Mouse (Mus musculus): ENCODE measurements around the gene 9130213A22Rik. TPM values are rescaled to one million over a fixed set of nuclear protein-coding genes. Genes with fewer than 3 reads are reported as not detected.

Gene 9130213A22Rik
- polyA plus RNA-seq (2015; fragmentation: Nextera tagmentation; extraction: Ambion mirVana) = 0.41 and 0.60 TPM in 2 replicates

DNA sequence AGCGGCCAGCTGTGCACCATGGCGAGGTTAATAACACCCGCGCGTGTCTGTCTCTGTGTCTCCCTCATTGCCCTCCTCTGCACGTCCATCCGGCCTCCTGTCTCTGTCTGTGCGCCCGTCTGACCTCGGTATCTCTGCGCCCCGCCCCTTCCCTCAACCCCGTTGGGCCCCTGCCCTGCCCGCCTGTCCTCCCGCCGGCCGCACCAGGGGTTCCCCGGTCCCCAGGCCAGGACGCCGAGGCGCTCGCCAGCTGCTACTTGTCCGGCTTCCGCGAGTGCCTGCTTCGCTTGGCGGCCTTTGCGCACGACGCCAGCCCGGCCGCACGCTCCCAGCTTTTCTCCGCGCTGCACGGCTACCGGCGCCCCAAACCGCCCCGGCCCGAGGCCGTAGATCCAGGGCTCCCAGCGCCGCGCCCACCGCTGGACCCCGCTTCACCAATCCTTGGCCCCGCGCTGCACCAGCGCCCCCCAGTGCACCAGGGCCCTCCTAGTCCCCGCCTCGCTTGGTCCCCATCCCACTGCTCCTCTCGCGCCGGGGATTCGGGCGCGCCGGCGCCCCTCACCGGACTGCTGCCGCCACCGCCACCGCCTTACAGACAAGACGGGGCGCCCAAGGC, at the start of gene 9130213A22Rik:
9130213A22Rik (minus strand) TSS at position 254 of the 616 bp plus-strand sequence.
- 0 out of 2 replicates have a peak, but pooled peaks cover 7% of the 10 kb centered on the region for H3K27me3 ChIP-seq (replicated peaks)
- H3K4me2 ChIP-seq = peak within 1 kb of the TSS; percentile 98
- H3K4me3 ChIP-seq = peak within 1 kb of the TSS; percentile 89
- H3K9me3 ChIP-seq = no peaks in the 10 kb centered on the region
- WGBS = under 1% methylated on average over 66 of the region's 66 CpGs
- peak within 1 kb of the TSS; percentile 87 for H3K9ac ChIP-seq
- H3K27ac ChIP-seq (replicated peaks) = peak within 1 kb of the TSS; percentile 94
- H3K4me1 ChIP-seq = peaks cover 53% of the 10 kb centered on the region
- no peaks in the 10 kb centered on the region for H3K36me3 ChIP-seq
- peak; percentile 52 for ATAC-seq (ENCODE audit: extremely low read depth, insufficient number of reproducible peaks, low FRiP score, low TSS enrichment)

DNA sequence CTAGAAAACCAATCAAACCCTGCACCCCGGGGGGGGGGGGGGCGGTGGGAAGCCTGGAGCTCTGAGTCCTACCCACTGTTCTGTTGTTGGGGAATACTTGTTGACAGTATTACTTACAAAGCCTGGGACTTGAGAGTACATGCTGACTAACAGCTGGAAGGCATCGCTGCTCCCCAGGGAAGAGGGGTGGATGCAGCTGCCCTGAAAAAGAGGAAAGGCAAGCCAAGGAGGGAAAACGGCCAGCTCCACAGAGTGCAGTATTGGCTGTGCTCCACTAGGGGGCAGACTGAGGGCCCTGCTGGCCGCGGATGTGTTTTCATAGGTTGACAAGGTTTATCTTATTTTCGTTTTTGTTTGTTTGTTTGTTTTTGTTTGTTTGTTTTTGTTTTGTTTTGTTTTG, 49.2 kb upstream of the 9130213A22Rik start:
- Histone ChIP-seq H3K4me2 (no peak overlapping the region), H3K9me3 (no peaks in the 10 kb centered on the region), H3K4me1 (peaks cover 4% of the 10 kb centered on the region; the same call in 1 of the 2 replicates), H3K4me3 (no peak overlapping the region), H3K9ac (no peak overlapping the region), H3K36me3 (no peaks in the 10 kb centered on the region), H3K27me3 (replicated peaks) (peaks cover 22% of the 10 kb centered on the region), H3K27ac (replicated peaks) (no peak overlapping the region)
- ATAC-seq (ENCODE audit: extremely low read depth, insufficient number of reproducible peaks, low FRiP score, low TSS enrichment) = no peak
- WGBS = 29% methylated on average over 7 of the region's 7 CpGs

- Histone ChIP-seq H3K9me3 (no peaks in the 10 kb centered on the region), H3K4me3 (no peak overlapping the region), H3K4me2 (no peak overlapping the region), H3K27me3 (replicated peaks) (peaks cover 45% of the 10 kb centered on the region), H3K4me1 (peaks cover under 1% of the 10 kb centered on the region; the same call in 1 of the 2 replicates), H3K27ac (replicated peaks) (no peak overlapping the region), H3K9ac (no peak overlapping the region), H3K36me3 (no peaks in the 10 kb centered on the region)
- 69% methylated on average over 12 of the region's 12 CpGs for WGBS
- no peak for ATAC-seq (ENCODE audit: extremely low read depth, insufficient number of reproducible peaks, low FRiP score, low TSS enrichment)
Measured at GRCm38 (mm10) chr11:69169313-69169712, 46.9 kb upstream of the 9130213A22Rik start.

GRCm38 (mm10) chr11:69156800-69157199, 34.4 kb upstream of the 9130213A22Rik start, which contains the start of gene Alox12b:
Gene Alox12b (plus strand): TSS chr11:69156989.
- no peak within 1 kb of the TSS for H3K9ac ChIP-seq
- H3K4me1 ChIP-seq = peaks cover 6% of the 10 kb centered on the region
- WGBS = 3% methylated on average over 18 of the region's 18 CpGs
- H3K27me3 ChIP-seq (replicated peaks) = peaks cover 80% of the 10 kb centered on the region
- H3K27ac ChIP-seq (replicated peaks) = no peak within 1 kb of the TSS
- no peaks in the 10 kb centered on the region for H3K9me3 ChIP-seq
- ATAC-seq (ENCODE audit: extremely low read depth, insufficient number of reproducible peaks, low FRiP score, low TSS enrichment) = no peak
- H3K4me3 ChIP-seq = peak within 1 kb of the TSS; percentile 21
- peak within 1 kb of the TSS; percentile 44 for H3K4me2 ChIP-seq
- no peaks in the 10 kb centered on the region for H3K36me3 ChIP-seq

DNA sequence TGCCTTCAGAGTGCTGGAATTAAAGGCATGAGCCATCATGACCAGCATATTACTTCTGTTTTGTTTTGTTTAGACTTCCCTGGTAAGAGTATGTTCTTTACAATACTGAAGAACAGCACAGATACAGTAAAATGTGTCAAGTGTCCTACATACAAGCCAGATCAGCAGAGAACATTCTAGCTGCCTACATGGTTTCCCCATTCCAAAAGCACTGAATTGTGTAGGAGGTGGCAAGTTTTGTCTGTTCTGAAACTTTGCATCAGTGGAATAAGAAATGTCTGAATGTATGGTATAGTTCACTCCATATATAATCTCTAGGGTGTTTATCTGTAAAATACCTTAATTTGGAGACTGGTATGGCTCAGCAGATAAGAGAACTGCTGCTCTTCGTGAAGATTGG, 33.0 kb upstream of the 9130213A22Rik start:
- 32% methylated on average over 1 of the region's 1 CpGs for WGBS
- ATAC-seq (ENCODE audit: extremely low read depth, insufficient number of reproducible peaks, low FRiP score, low TSS enrichment) = no peak
- Histone ChIP-seq H3K27ac (replicated peaks) (no peak overlapping the region), H3K4me1 (peaks cover 6% of the 10 kb centered on the region), H3K9ac (no peak overlapping the region), H3K27me3 (replicated peaks) (peaks cover 88% of the 10 kb centered on the region), H3K4me3 (no peak overlapping the region), H3K36me3 (no peaks in the 10 kb centered on the region), H3K9me3 (no peaks in the 10 kb centered on the region), H3K4me2 (no peak overlapping the region)

- WGBS = 82% methylated on average over 8 of the region's 8 CpGs
- Histone ChIP-seq H3K36me3 (no peaks in the 10 kb centered on the region), H3K4me3 (no peak overlapping the region), H3K9me3 (no peaks in the 10 kb centered on the region), H3K9ac (no peak overlapping the region), H3K4me2 (no peak overlapping the region), H3K27ac (replicated peaks) (no peak overlapping the region), H3K4me1 (peaks cover 6% of the 10 kb centered on the region), H3K27me3 (replicated peaks) (peaks cover 83% of the 10 kb centered on the region)
- ATAC-seq (ENCODE audit: extremely low read depth, insufficient number of reproducible peaks, low FRiP score, low TSS enrichment) = no peak
Measured at GRCm38 (mm10) chr11:69153831-69154230, 31.4 kb upstream of the 9130213A22Rik start.

DNA sequence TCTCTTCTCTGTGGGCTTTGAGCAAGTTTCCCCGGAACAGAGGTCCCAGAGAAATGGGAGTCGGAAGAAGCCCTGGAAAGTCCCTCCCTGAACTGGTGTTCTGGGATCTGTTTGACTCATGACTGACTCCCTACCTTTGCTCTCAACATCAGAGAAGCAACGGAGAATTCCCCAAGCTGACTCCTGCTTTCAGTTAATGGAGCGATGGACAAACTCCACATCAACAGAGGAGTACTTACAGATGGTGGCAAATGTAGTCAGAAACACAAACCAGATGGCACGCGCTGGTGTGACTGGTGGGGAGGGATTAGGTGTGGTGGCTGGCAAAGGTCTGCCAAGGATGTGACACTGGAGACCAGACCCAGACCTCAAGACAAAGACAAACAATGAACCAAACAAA, 28.6 kb upstream of the 9130213A22Rik start:
- Histone ChIP-seq H3K4me1 (no peaks in the 10 kb centered on the region), H3K27ac (replicated peaks) (no peak overlapping the region), H3K4me3 (peak overlapping the region; percentile 27), H3K27me3 (replicated peaks) (peaks cover 55% of the 10 kb centered on the region), H3K36me3 (no peaks in the 10 kb centered on the region), H3K9me3 (no peaks in the 10 kb centered on the region), H3K9ac (peak overlapping the region; percentile 61), H3K4me2 (peak overlapping the region; percentile 57)
- 55% methylated on average over 6 of the region's 6 CpGs for WGBS
- ATAC-seq (ENCODE audit: extremely low read depth, insufficient number of reproducible peaks, low FRiP score, low TSS enrichment) = no peak

DNA sequence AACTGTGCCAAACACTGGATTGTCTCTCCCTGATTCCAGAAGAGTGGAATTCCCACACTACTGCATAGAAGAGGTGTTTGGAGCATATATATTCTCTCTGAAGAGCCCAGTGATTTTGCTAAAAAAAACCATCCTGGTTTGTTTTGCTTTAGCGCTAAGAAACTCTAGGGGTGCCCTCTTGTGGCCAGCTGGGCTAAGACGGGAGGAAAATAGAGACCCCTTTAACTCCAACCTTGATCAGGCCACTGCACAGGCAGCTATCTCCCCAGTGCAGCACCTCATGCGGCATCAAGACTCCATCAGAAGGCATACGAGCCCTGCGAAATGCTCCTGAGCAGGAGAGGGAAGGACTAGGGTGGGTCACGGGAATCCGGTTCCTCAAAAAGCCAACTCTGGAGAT, 28.1 kb upstream of the 9130213A22Rik start:
- 7% methylated on average over 7 of the region's 7 CpGs for WGBS
- peak overlapping the region; percentile 27 for H3K4me3 ChIP-seq
- no peak for ATAC-seq (ENCODE audit: extremely low read depth, insufficient number of reproducible peaks, low FRiP score, low TSS enrichment)

GRCm38 (mm10) chr11:69149728-69150127, 27.3 kb upstream of the 9130213A22Rik start:
- Histone ChIP-seq H3K9me3 (no peaks in the 10 kb centered on the region), H3K27ac (replicated peaks) (no peak overlapping the region), H3K9ac (no peak overlapping the region), H3K36me3 (no peaks in the 10 kb centered on the region), H3K4me3 (no peak overlapping the region), H3K4me2 (no peak overlapping the region), H3K27me3 (replicated peaks) (peaks cover 44% of the 10 kb centered on the region), H3K4me1 (no peaks in the 10 kb centered on the region)
- no peak for ATAC-seq (ENCODE audit: extremely low read depth, insufficient number of reproducible peaks, low FRiP score, low TSS enrichment)
- WGBS = 51% methylated on average over 6 of the region's 6 CpGs

More for the DNA sequence above, 28.1 kb upstream of the 9130213A22Rik start:
- H3K27ac ChIP-seq (replicated peaks) = no peak overlapping the region
- H3K4me1 ChIP-seq = no peaks in the 10 kb centered on the region
- H3K27me3 ChIP-seq (replicated peaks) = peaks cover 51% of the 10 kb centered on the region
- H3K9me3 ChIP-seq = no peaks in the 10 kb centered on the region
- no peaks in the 10 kb centered on the region for H3K36me3 ChIP-seq
- H3K4me2 ChIP-seq = peak overlapping the region; percentile 57
- H3K9ac ChIP-seq = peak overlapping the region; percentile 61

GRCm38 (mm10) chr11:69148451-69148960, 26.1 kb upstream of the 9130213A22Rik start:
- no peak for ATAC-seq (ENCODE audit: extremely low read depth, insufficient number of reproducible peaks, low FRiP score, low TSS enrichment)
- Histone ChIP-seq H3K9ac (no peak overlapping the region), H3K9me3 (no peaks in the 10 kb centered on the region), H3K27me3 (replicated peaks) (peaks cover 33% of the 10 kb centered on the region), H3K4me1 (no peaks in the 10 kb centered on the region), H3K36me3 (no peaks in the 10 kb centered on the region), H3K4me3 (no peak overlapping the region), H3K4me2 (no peak overlapping the region), H3K27ac (replicated peaks) (no peak overlapping the region)
- 85% methylated on average over 5 of the region's 5 CpGs for WGBS

- Histone ChIP-seq H3K9ac (no peak overlapping the region), H3K27ac (replicated peaks) (no peak overlapping the region), H3K27me3 (replicated peaks) (peaks cover 26% of the 10 kb centered on the region), H3K9me3 (no peaks in the 10 kb centered on the region), H3K36me3 (no peaks in the 10 kb centered on the region), H3K4me2 (no peak overlapping the region), H3K4me1 (no peaks in the 10 kb centered on the region), H3K4me3 (no peak overlapping the region)
- no peak for ATAC-seq (ENCODE audit: extremely low read depth, insufficient number of reproducible peaks, low FRiP score, low TSS enrichment)
- 65% methylated on average over 7 of the region's 7 CpGs for WGBS
Measured at GRCm38 (mm10) chr11:69147546-69147945, 25.2 kb upstream of the 9130213A22Rik start.

DNA sequence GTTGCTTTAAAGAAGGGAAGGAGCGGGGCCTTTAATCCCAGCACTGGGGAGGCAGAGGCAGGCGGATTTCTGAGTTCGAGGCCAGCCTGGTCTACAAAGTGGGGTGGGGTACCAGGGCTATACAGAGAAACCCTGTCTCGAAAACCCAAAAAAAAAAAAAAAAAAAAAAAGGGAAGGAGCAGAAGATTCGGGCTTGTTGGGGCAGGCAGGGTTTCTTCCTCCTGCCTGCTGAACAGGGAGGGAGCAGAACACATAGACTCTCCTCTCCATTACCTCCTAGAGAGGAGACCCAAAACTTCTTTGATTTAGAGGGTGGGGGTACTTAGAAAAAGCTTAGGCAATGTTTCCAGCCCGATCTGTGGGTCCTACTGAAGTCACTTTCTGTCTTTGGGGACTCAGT, 13.0 kb upstream of the 9130213A22Rik start:
- no peak for ATAC-seq (ENCODE audit: extremely low read depth, insufficient number of reproducible peaks, low FRiP score, low TSS enrichment)
- Histone ChIP-seq H3K27ac (replicated peaks) (no peak overlapping the region), H3K4me1 (peaks cover 12% of the 10 kb centered on the region), H3K36me3 (no peaks in the 10 kb centered on the region), H3K27me3 (replicated peaks) (peaks cover 23% of the 10 kb centered on the region), H3K9ac (no peak overlapping the region), H3K9me3 (no peaks in the 10 kb centered on the region), H3K4me3 (no peak overlapping the region), H3K4me2 (no peak overlapping the region)
- WGBS = 84% methylated on average over 6 of the region's 6 CpGs
